Mouse (Mus musculus) erythroblast, embryonic 14.5 days (primary cell): ENCODE data around the gene Klhl12.

Source experiments
- GATA1 ChIP-seq: IDR thresholded peaks from 2 replicates; pipeline ENCODE4 v1.6.1; 2012; ENCODE audit warnings: low read length, inconsistent platforms, mixed read lengths
- TAL1 ChIP-seq: IDR thresholded peaks from 3 replicates; pipeline ENCODE4 v1.6.1; 2012; ENCODE audit warnings: low read length, inconsistent platforms, mixed read lengths

- no peak for TF ChIP-seq TAL1
- no peak for TF ChIP-seq GATA1
Measured at GRCm38 (mm10) chr1:134530618-134531017, 75.3 kb downstream of the Klhl12 start.
